Mouse (Mus musculus) intestine, postnatal 0 days (tissue): ENCODE results near the gene Tesc. TPM values are rescaled to one million over a fixed set of nuclear protein-coding genes. Genes with fewer than 3 reads are reported as not detected.

Experiments
- ATAC-seq: fragments of 200-750 bp; cut with Nextera tagmentation; 2 replicates; pipeline ENCODE4 v1.8.0; 2017; ENCODE audit warnings: mild to moderate bottlenecking, moderate TSS enrichment, moderate library complexity
- H3K27ac ChIP-seq: fragments of 300-500 bp; sonication (generic); 2 replicates; pipeline ENCODE4 v1.5.1; 2014; ENCODE audit warnings: mild to moderate bottlenecking, low read depth, low read length, moderate library complexity
- H3K27me3 ChIP-seq: fragments of 300-500 bp; sonication (generic); replicated peaks from 2 replicates; pipeline ENCODE4 v1.6.1; 2014; ENCODE audit warnings: low read length, mixed read lengths; ENCODE audit not compliant: control insufficient read depth, insufficient read depth
- H3K36me3 ChIP-seq: fragments of 300-500 bp; sonication (generic); 2 replicates; pipeline ENCODE4 v1.6.1; 2014; ENCODE audit warnings: mild to moderate bottlenecking, moderate library complexity; ENCODE audit not compliant: control insufficient read depth, insufficient read depth
- H3K4me1 ChIP-seq: fragments of 300-500 bp; sonication (generic); replicated peaks from 2 replicates; pipeline ENCODE4 v1.6.1; 2014; ENCODE audit warnings: antibody characterized with exemption, low read length, mixed read lengths; ENCODE audit not compliant: control insufficient read depth, insufficient read depth
- H3K4me2 ChIP-seq: fragments of 300-500 bp; sonication (generic); replicated peaks from 2 replicates; pipeline ENCODE4 v1.6.1; 2014; ENCODE audit warnings: low read depth, mild to moderate bottlenecking, moderate library complexity
- H3K4me3 ChIP-seq: fragments of 300-500 bp; sonication (generic); 2 replicates; pipeline ENCODE4 v1.5.1; 2014; ENCODE audit warnings: low read depth, low read length
- H3K9ac ChIP-seq: fragments of 300-500 bp; sonication (generic); 2 replicates; pipeline ENCODE4 v1.6.1; 2014; ENCODE audit warnings: mild to moderate bottlenecking, low read depth, low read length
- H3K9me3 ChIP-seq: fragments of 300-500 bp; sonication (generic); 2 replicates; pipeline ENCODE4 v1.6.1; 2016; ENCODE audit warnings: mixed run types; ENCODE audit not compliant: control insufficient read depth
- CTCF ChIP-seq: sonication (generic); IDR thresholded peaks from 2 replicates; pipeline ENCODE4 v1.5.1; 2016; ENCODE audit warnings: low read depth, mild to moderate bottlenecking, control low read depth, antibody characterized with exemption, moderate library complexity
- whole genome bisulfite sequencing: fragments of 180-500 bp; shearing (Covaris S2); extraction: QIAGEN DNeasy Blood & Tissue Kit; methylation state at CpG from one replicate; pipeline ENCODE4 v1.1.7; 2014; 5-methylcytosine and 5-hydroxymethylcytosine counted together
- polyA plus RNA-seq: library from polyadenylated mRNA; unstranded; fragments of >200 nt; fragmentation: Nextera tagmentation; extraction: Ambion mirVana; gene quantifications from 2 replicates; pipeline ENCODE4 v1.2.1, GENCODE M21; 2015

The Tesc gene
- polyA plus RNA-seq, 1 experiment from 2014 or later: 2.8 TPM

DNA sequence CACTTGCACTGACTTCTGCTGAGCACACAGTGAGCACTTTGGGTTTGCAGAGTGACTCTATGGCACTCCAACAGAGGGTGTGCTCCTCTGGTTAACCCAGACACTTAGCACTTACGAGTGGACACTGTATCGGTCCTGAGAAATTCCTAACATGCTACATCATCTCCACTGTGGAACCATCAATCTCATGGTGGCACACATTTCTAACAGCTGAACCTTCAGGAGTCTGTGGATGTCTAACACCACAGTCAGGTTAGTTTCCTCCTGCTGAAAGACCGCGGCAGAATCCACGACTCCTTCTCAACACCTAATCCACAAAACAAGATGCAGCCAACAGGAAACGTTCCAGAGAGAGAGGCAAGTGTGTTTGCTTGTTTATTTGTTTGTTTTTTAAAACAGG, 51.0 kb downstream of the Tesc start:
- Histone ChIP-seq H3K4me1 (no peaks in the 10 kb centered on the region), H3K27ac (no peak overlapping the region), H3K4me2 (no peak overlapping the region), H3K27me3 (no peaks in the 10 kb centered on the region), H3K36me3 (peaks cover 39% of the 10 kb centered on the region), H3K4me3 (no peak overlapping the region), H3K9ac (no peak overlapping the region), H3K9me3 (no peaks in the 10 kb centered on the region)
- TF ChIP-seq CTCF: no peak
- no peak for ATAC-seq
- WGBS: 82% methylated on average over 6 of the region's 6 CpGs

DNA sequence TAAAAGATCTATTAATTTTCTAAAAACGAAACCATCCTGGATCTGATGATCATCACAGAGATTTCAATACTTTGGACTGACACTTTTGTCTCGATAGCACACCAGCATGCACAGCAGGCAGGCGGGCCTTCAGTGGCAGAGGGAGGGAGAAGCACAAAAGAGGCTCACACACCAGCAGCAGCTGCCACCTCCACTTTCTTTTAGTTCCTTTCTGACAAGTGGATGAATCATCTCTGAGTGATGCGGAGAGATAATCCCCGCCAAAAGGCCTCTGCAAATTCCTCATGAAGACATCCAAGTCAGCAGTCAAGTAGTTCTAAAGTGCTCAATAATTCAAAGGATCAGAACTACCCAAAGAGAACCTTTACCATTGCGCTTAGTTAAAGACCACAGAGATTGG, 51.8 kb downstream of the Tesc start:
- Histone ChIP-seq H3K4me1 (no peaks in the 10 kb centered on the region), H3K9ac (no peak overlapping the region), H3K4me2 (no peak overlapping the region), H3K36me3 (peaks cover 34% of the 10 kb centered on the region), H3K4me3 (no peak overlapping the region), H3K9me3 (no peaks in the 10 kb centered on the region), H3K27ac (no peak overlapping the region), H3K27me3 (no peaks in the 10 kb centered on the region)
- no peak for ATAC-seq
- no peak for TF ChIP-seq CTCF
- 81% methylated on average over 6 of the region's 6 CpGs for WGBS

- 88% methylated on average over 11 of the region's 11 CpGs for WGBS
- TF ChIP-seq CTCF: no peak
- no peak for ATAC-seq
- Histone ChIP-seq H3K9me3 (no peaks in the 10 kb centered on the region), H3K27me3 (no peaks in the 10 kb centered on the region), H3K4me2 (no peak overlapping the region), H3K27ac (no peak overlapping the region), H3K4me1 (no peaks in the 10 kb centered on the region), H3K36me3 (peaks cover 31% of the 10 kb centered on the region), H3K9ac (no peak overlapping the region), H3K4me3 (no peak overlapping the region)
These were observed 52.3 kb downstream of the Tesc start for GRCm38 (mm10) chr5:118079839-118080250.

DNA sequence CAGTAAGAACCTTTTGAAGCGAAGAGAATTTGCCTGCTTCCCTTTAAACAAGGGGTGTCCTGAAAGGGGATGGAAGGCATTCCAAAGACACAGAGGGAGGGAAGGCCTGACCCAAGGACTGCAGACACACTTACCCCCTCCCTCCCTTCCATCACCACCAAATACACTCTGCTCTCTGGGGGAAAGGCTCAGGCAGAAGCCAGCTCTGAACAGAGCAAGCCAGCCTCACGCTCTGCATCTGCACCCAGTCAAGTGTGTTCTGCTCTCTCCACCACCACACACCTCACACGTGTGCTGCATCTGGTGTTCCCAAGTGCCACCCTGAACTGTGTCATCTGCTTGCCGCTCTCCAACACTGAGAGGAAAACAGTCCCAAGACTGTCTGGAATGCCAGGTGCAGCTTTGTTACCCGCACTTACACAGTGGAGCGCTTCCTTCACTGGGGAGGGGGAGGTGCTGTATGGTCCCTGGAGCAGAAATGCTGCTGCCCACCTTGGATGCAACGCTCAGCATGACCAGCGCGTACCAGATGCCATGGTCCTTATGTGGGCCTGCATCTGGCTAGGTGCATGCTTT, 53.9 kb downstream of the Tesc start:
- no peaks in the 10 kb centered on the region for H3K4me1 ChIP-seq
- H3K27ac ChIP-seq: no peak overlapping the region
- ATAC-seq: no peak
- no peaks in the 10 kb centered on the region for H3K9me3 ChIP-seq
- no peak overlapping the region for H3K4me3 ChIP-seq
- H3K36me3 ChIP-seq: peaks cover 18% of the 10 kb centered on the region
- no peak overlapping the region for H3K9ac ChIP-seq
- no peaks in the 10 kb centered on the region for H3K27me3 ChIP-seq
- H3K4me2 ChIP-seq: no peak overlapping the region
- no peak for TF ChIP-seq CTCF
- 85% methylated on average over 9 of the region's 9 CpGs for WGBS

DNA sequence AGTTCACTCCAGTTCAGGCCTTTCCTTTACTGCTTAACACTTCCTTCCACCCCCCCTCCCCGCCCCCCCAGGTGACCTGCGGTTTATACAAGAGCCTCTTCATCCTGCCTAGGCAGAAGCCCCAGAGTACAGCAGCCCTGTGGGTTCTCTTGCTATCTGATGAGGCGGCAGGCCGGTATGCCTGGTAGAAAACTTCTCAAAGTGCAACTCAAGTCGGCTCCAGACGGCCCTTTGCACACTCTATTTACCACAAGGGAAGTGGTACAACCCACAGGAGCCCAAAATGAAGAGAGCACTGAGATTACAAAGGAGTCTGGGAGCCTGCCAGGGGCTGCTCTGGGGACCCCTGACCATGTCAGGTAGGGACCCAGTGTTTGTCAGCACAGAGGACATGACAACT, 54.5 kb downstream of the Tesc start:
- H3K27me3 ChIP-seq: no peaks in the 10 kb centered on the region
- H3K4me3 ChIP-seq: no peak overlapping the region
- ATAC-seq: no peak
- H3K9ac ChIP-seq: no peak overlapping the region
- WGBS: 80% methylated on average over 6 of the region's 6 CpGs
- H3K4me1 ChIP-seq: no peaks in the 10 kb centered on the region
- H3K36me3 ChIP-seq: peaks cover 12% of the 10 kb centered on the region
- no peak overlapping the region for H3K27ac ChIP-seq
- TF ChIP-seq CTCF: no peak
- no peaks in the 10 kb centered on the region for H3K9me3 ChIP-seq
- H3K4me2 ChIP-seq: no peak overlapping the region

DNA sequence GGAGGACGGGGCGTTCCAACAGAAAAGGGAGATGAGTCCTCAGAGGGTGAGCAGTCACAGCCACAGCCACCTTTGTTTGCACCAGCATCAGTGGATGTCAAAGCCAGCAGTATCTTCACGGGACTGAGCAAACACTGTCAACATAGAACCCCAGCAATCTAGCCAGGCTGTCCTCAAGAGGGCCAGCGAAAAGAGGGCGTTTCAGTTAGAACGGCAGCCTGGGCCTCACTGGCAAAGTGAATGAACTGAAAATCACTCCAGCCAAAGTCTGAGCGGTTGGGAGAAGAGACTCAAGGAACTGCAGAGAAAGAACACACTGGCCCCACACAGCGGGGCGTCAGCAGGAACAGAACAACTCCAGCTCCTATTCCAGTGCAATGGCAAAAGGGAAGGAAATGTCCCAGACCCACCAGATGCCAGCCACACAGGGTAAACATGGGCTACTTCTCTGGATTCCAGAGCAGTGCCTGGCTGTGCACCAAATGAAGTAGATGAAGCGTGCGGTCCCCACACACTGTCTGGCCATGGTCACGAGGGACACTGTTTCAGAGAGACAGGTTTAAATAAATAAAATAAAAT, 55.6 kb downstream of the Tesc start:
- no peak overlapping the region for H3K27ac ChIP-seq
- H3K4me2 ChIP-seq: no peak overlapping the region
- no peaks in the 10 kb centered on the region for H3K4me1 ChIP-seq
- no peak overlapping the region for H3K4me3 ChIP-seq
- no peak overlapping the region for H3K9ac ChIP-seq
- H3K9me3 ChIP-seq: no peaks in the 10 kb centered on the region
- H3K27me3 ChIP-seq: no peaks in the 10 kb centered on the region
- 51% methylated on average over 12 of the region's 12 CpGs for WGBS
- peaks cover 3% of the 10 kb centered on the region for H3K36me3 ChIP-seq
- ATAC-seq: no peak
- TF ChIP-seq CTCF: no peak
